Mouse (Mus musculus): ENCODE results near the gene Gm10309.

Gm10309 gene

GRCm38 (mm10) chr17:86505183-86505631 lies at the start of gene Gm10309:
TSS of gene Gm10309 (minus strand) at chr17:86505232.
- no peak for DNase-seq (ENCODE audit: low read depth)

GRCm38 (mm10) chr17:86551995-86552394 lies 47.0 kb upstream of the Gm10309 start:
- DNase-seq (ENCODE audit: low read depth): no peak

GRCm38 (mm10) chr17:86551561-86551960 lies 46.5 kb upstream of the Gm10309 start:
- DNase-seq (ENCODE audit: low read depth): no peak

GRCm38 (mm10) chr17:86549128-86549527 lies 44.1 kb upstream of the Gm10309 start:
- no peak for DNase-seq (ENCODE audit: low read depth)

GRCm38 (mm10) chr17:86546529-86546928 lies 41.5 kb upstream of the Gm10309 start:
- no peak for DNase-seq (ENCODE audit: low read depth)

GRCm38 (mm10) chr17:86539881-86540430 lies 34.9 kb upstream of the Gm10309 start:
- no peak for DNase-seq (ENCODE audit: low read depth)

- DNase-seq (ENCODE audit: low read depth): peak; percentile 57
These were observed 31.0 kb upstream of the Gm10309 start for GRCm38 (mm10) chr17:86535827-86536656.

GRCm38 (mm10) chr17:86535096-86535495 lies 30.1 kb upstream of the Gm10309 start:
- DNase-seq (ENCODE audit: low read depth): no peak

- DNase-seq (ENCODE audit: low read depth): no peak
These were observed 28.5 kb upstream of the Gm10309 start for GRCm38 (mm10) chr17:86533549-86533851.

- DNase-seq (ENCODE audit: low read depth): no peak
These were observed 27.9 kb upstream of the Gm10309 start for GRCm38 (mm10) chr17:86532783-86533548.

- DNase-seq (ENCODE audit: low read depth): no peak
These were observed 26.2 kb upstream of the Gm10309 start for GRCm38 (mm10) chr17:86531231-86531630.

- no peak for DNase-seq (ENCODE audit: low read depth)
These were observed 24.4 kb upstream of the Gm10309 start for GRCm38 (mm10) chr17:86529411-86529810.

GRCm38 (mm10) chr17:86529003-86529402 lies 24.0 kb upstream of the Gm10309 start:
- no peak for DNase-seq (ENCODE audit: low read depth)

- no peak for DNase-seq (ENCODE audit: low read depth)
These were observed 22.3 kb upstream of the Gm10309 start for GRCm38 (mm10) chr17:86527298-86527697.

- no peak for DNase-seq (ENCODE audit: low read depth)
These were observed 21.0 kb upstream of the Gm10309 start for GRCm38 (mm10) chr17:86526016-86526415.

- no peak for DNase-seq (ENCODE audit: low read depth)
These were observed 20.0 kb upstream of the Gm10309 start for GRCm38 (mm10) chr17:86525075-86525474.

- no peak for DNase-seq (ENCODE audit: low read depth)
These were observed 18.8 kb upstream of the Gm10309 start for GRCm38 (mm10) chr17:86523843-86524242.

- no peak for DNase-seq (ENCODE audit: low read depth)
These were observed 18.3 kb upstream of the Gm10309 start for GRCm38 (mm10) chr17:86523374-86523773.

GRCm38 (mm10) chr17:86522649-86523048 lies 17.6 kb upstream of the Gm10309 start:
- no peak for DNase-seq (ENCODE audit: low read depth)

- no peak for DNase-seq (ENCODE audit: low read depth)
These were observed 16.2 kb upstream of the Gm10309 start for GRCm38 (mm10) chr17:86521252-86521651.

GRCm38 (mm10) chr17:86518604-86519003 lies 13.6 kb upstream of the Gm10309 start:
- DNase-seq (ENCODE audit: low read depth): no peak

- no peak for DNase-seq (ENCODE audit: low read depth)
These were observed 11.6 kb upstream of the Gm10309 start for GRCm38 (mm10) chr17:86516630-86517029.
